Mouse (Mus musculus) ovary, postnatal 10 days (tissue): Measurements from ENCODE around the gene 3110040N11Rik.
"Not testable (repeated sequence)": the region's sequence is repeated elsewhere in the genome, so short reads cannot be mapped to it uniquely, and the experiment has no call there.

Experiments used
- DNase-seq: peaks from one replicate; pipeline ENCODE4 v3.0.0; 2022; ENCODE audit warnings: low spot score

The 3110040N11Rik gene

GRCm38 (mm10) chr7:81789095-81789757 is at the start of gene 3110040N11Rik:
TSS of gene 3110040N11Rik (minus strand) at chr7:81789478.
- peak; percentile 65 for DNase-seq

DNA sequence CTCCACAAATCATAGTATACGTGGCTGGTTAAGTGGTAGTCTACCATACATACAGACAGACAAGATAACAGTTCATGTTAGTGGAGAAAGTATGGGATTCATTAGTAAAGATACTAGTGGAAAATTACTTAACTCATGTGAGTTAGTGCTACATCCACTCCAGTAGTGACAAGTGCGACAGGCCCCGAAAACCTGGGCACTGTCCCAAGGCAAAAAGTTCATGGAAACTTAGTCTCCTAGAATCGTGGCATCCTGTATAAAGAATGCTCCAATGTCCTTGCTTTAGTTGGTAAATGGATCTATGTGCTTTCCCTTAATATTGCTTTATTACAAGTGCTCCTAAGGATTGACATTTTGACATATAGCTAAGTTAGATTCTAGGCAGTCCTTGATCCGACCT is 48.5 kb upstream of the 3110040N11Rik start:
- DNase-seq: not testable (repeated sequence)

- no peak for DNase-seq
Measured at GRCm38 (mm10) chr7:81835430-81835829, 46.2 kb upstream of the 3110040N11Rik start.

- DNase-seq: no peak
Measured at GRCm38 (mm10) chr7:81834847-81835246, 45.6 kb upstream of the 3110040N11Rik start.

DNA sequence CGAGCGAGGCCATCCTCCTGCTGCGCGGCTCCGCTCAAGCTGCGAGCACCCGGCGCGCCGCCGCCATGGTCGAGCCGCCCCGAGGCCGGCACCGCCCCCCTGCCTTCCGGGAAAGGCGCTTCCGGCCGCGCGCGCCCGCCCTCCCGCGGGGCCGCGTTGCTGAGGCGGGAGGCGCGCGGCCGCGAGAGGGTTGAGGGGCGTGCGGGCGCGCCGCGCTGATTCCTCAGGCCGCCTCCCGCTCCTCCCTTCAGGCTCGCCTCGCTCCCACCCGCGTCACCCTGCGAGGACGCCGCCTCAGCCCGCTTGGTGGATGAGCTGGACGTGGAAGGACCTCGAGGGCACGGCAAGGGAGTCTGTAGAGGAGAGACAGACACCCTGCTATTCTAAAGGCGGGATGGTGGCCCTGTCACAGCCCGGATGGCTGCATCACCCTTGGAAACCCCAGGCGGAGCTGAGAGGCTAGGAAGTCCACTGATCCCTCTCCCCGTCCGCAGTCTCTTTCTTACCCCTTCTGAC is 40.2 kb upstream of the 3110040N11Rik start, which contains the start of gene Btbd1:
Btbd1 (minus strand) TSS at position 53 of the 516 bp plus-strand sequence.
- peak; percentile 64 for DNase-seq

- DNase-seq: peak; percentile 39
Measured at GRCm38 (mm10) chr7:81828681-81829378, 39.6 kb upstream of the 3110040N11Rik start.

DNA sequence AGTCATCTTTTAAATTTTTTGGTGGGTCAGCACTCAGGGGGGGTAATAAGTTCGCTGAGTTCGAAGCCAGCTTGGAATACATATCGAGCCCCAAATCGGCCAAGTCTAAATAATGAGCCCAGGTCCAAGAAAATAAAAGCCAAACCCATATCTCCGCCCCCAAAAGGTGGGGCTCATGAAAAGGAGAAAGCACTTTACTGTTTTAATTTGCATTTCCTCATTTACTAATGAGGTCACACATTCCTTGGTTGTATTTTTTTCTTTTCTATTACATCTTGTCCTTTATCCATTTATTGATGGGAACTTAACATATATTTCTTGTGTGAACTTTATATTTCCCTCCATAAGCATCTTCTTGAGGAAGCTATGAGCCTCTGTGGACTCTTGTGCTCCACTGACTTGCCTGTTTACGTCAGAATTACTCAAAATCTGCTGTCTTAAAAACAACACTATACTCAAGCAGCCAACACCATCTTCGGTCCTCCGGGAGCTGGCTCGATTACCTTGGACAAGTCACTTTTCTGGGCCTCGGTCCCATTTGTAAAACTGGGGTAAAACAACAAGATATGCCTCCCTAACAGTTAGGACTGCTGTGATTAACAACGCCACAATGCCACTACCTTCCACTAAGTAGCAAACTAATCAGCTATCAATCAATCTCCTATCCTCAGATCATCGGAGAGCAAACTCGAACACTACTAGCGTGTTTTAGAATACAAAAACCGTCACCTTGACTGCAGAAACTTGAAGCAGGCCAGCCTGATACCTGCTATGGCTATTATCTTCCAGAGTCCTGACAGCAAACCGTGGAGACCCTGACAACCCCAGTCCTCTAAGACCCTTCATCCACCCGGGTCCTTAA is 38.8 kb upstream of the 3110040N11Rik start:
- DNase-seq: no peak

GRCm38 (mm10) chr7:81825381-81825780 is 36.1 kb upstream of the 3110040N11Rik start:
- DNase-seq: no peak

DNA sequence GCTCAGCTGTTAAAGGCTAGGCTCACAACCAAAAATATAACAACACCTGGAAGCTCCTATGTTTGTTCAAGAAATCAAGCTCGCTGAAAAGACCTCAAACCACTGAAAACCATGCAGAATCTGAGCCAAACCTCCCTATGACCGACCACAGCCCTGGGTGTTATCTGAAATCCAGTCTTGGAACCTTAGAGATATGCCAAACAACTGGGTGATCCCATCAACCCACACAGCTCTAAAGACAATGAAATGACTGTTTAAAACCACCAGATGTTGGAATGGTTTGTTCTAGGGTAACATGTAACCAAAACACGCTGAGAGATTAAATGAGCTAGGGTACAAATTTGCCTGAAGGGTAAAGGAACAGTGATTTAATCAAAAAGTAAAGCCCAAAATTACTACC is 35.6 kb upstream of the 3110040N11Rik start:
- DNase-seq: no peak

DNA sequence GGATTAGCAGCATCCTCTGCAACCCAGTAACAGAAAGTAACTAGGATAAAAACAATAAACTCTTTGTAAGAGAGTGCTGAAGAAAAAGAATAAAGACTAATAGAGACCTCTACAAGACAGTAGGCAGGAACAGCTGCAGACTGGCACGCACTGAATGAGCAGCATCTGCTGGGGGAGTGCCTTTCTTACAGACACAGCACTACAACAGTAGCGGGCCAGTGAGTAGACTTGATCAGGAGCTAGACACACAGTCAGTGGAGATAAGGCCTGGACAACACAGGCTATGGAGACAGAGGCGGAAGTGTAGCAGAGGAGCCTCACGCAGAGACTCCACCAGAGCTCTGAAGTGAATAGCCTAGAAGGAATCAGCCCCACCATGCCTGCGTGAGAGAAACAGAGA is 16.8 kb upstream of the 3110040N11Rik start:
- DNase-seq: no peak

DNA sequence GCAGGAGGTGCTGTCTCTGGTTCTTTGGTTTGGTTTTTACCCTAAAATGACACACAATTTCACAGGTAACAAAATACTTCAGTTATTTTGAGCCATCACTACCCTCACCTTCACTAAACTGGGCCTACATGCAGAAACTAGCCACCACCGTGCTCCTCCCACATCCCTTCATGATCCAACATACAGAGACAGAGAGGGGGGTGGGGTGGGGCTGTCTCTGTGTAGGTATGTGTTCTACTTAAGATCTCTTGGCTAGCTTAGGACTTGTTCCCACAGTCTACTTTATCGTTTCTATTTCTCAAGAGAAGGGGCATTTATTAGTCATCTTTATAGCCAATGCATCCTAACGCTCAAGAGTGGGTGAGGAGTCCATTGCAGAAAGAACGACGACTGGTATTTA is 742 bp downstream of the 3110040N11Rik start:
- DNase-seq: no peak

DNA sequence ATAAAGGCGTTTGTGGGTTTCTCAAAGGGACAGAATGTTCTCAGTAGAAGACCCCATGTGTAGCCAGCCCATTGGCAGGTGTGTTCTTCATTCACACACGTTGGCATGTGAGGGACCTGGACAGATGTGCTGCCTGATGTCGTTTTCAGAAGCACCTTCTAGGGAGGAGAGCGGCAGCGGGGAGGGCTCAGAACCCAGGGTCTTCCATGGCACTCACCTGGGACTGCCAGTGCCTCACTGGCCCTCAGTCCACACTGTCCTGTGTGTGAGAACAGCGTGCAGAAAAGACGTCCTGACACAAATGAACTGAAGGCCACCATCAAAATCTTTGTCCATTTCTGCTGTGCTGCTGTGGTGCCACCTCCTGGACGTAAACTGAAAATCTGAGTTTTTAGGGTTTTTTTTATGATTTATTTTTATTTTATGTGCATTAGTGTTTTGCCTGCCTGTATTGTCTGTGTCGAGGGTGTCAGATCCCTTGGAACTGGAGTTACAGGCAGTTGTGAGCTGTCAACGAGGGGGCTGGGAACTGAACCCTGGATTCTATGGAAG is 11.5 kb downstream of the 3110040N11Rik start:
- no peak for DNase-seq

DNA sequence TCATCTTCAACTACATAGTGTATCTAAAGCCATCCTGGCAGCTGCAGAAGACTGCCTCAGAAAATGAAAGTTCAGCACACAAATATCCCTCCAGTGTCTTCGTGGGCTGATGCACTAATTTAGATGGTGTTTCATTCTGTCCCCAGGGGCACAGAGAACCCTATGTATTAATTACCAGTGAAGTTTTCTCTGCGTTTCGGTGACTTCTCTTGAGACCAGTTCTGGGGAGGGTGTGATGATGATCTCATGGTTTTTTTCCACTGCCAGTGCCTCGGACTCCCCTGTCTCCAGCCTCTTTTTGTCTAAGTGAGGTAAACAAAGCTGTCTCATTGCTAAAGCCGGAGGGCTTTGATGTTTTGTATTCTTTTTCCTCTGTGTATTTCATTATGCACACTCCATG is 14.0 kb downstream of the 3110040N11Rik start:
- no peak for DNase-seq

- no peak for DNase-seq
Measured at GRCm38 (mm10) chr7:81772786-81773539, 16.3 kb downstream of the 3110040N11Rik start.

DNA sequence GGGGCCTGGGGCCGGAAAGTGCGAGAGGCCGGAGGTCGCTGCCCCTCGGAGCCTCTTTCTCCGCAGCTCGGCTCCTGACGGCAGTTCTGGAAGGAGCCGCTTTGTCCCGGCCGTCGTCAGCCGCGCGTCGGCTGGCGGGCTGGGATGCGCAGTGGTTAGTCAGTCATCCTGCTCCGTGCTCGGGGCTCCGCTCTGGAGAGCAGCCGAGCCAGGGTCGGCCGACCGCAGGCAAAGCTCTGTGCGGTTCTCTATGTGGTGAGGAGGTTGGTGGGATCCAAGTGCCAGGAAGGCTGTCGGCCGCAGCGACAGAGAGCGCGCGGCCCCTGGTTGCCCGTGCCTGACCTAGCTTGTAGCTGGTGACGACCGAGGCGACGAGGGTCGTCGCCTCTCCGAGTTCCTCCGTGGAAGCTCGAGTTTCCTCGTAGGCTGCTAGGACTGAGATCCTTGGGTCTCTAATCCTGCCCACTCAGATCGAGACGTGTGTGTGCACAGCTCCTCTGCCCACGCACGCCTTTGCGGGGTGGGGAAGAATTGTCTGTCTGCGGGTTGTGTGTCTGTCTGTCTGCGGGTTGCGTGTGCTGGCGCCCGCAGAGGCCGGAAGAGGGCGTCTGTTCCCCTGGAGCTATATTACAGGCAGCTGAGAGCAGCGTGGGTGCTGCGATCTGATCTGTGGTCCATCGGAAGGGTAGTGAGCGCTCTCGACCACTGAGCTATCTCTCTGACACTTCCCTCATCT is 26.0 kb downstream of the 3110040N11Rik start:
- DNase-seq: no peak

- peak; percentile 62 for DNase-seq
Measured at GRCm38 (mm10) chr7:81762180-81763109, 26.8 kb downstream of the 3110040N11Rik start, which contains the start of gene Ramac. TSS of gene Ramac (plus strand) at chr7:81762925.

- no peak for DNase-seq
Measured at GRCm38 (mm10) chr7:81747956-81748355, 41.3 kb downstream of the 3110040N11Rik start.

GRCm38 (mm10) chr7:81744145-81744544 is 45.1 kb downstream of the 3110040N11Rik start:
- no peak for DNase-seq

DNA sequence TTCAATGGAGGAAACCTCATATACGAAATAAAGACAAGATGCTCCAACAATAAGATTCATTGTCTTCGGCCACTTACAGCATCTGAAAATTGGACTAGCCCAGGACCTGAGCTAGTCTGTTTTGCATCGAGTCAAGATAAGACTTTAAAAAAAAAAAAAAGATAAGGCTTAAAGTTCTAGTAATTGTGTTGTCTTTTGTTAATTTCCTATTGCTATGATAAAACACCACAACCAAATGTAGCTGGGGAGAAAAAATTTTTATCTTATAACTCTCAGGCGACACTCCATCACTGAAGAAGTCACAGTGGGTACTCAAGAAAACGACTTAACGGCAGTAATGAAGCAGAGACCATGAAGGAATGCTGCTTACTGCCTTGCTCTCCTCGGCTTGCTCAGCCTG is 49.3 kb downstream of the 3110040N11Rik start:
- DNase-seq: no peak
